Mouse (Mus musculus) testis, adult 2 months (tissue): Measurements from ENCODE around the gene Elmsan1.

ENCODE experiments used
- CTCF ChIP-seq: fragments of 200-500 bp; IDR thresholded peaks from 2 replicates; pipeline ENCODE4 v1.5.1; 2012; ENCODE audit warnings: low read depth, mild to moderate bottlenecking, inconsistent platforms, low read length, moderate library complexity; ENCODE audit not compliant: control insufficient read depth, insufficient read depth, insufficient replicate concordance
- POLR2A ChIP-seq: fragments of 200-500 bp; IDR thresholded peaks from 2 replicates; pipeline ENCODE4 v1.6.1; 2012; ENCODE audit warnings: low read depth, mild to moderate bottlenecking, inconsistent platforms, low read length, moderate library complexity; ENCODE audit not compliant: control insufficient read depth

GRCm38 (mm10) chr12:84132265-84132664 lies 86.4 kb downstream of the Elmsan1 start:
- TF ChIP-seq CTCF (peak; percentile 32; the same call in 1 of the 2 replicates), POLR2A (no peak)
